Mouse (Mus musculus): ENCODE data around the gene Mitd1.

DNA sequence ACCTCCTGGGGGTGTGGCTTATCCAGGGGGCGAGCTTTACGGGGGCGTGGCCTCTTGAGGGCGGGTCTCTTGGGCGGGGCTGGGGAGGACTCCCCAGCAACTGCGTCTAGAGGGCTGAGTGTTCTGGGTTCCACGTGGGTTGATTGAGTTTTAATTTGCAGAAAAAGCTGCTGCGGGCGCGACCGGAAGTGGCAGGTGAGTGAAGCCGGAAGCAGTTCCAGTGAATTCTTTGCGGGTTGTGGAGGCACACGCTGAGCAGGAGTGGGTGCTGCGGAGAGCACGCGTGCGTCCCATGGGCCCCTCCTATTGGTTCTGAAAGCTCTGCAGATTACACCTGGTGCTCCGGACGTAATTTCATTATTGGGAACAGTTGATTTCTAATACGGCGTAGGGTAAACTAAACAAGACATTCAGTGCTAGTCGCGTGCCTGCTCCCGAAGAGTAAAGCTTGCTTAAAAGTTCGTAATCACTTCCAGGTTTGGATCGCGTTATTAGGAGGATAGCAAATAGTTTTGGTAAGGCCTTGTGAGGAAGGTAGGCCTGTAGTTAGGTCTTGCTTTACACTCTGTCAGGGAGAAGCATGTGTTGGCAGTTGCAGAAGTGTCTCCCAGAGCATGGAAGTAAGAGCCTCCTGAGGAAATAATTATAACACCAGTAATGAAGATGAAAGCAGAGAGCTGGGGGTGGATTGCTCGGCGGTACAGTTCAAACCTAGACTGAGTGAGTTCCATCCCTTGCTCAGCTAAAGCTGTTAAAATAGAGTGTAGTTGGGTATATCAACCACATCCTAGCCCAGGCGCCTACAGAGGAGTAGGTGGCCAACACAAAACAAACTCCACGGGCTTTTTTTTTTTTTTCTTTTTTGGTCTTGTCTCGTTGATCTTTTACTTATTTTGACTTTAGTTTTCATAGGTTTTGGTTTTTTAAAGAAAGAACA lies 17.8 kb downstream of the Mitd1 start:
- TF ChIP-seq GATA1 (IDR thresholded peaks at IDR 0.05; ENCODE audit: low read length) (no peak), TAL1 (IDR thresholded peaks at IDR 0.05; ENCODE audit: low read length) (no peak)

All from erythroblast, embryonic 14.5 days (primary cell).